Mouse (Mus musculus) CH12.LX (cell line): ENCODE measurements around the gene Tspan14.

Experiments
- CHD2 ChIP-seq: IDR thresholded peaks from 2 replicates; pipeline ENCODE4 v1.6.1; 2011; ENCODE audit warnings: low read length, improper control_type of control experiment
- E2F4 ChIP-seq: IDR thresholded peaks from 2 replicates; pipeline ENCODE4 v1.6.1; 2011; ENCODE audit warnings: low read depth, low read length, improper control_type of control experiment; ENCODE audit not compliant: insufficient replicate concordance
- MXI1 ChIP-seq: IDR thresholded peaks from 2 replicates; pipeline ENCODE4 v1.6.1; 2011; ENCODE audit warnings: mild to moderate bottlenecking, low read depth, low read length, improper control_type of control experiment
- POLR2A ChIP-seq: IDR thresholded peaks from 2 replicates; pipeline ENCODE4 v1.6.1; 2011; ENCODE audit warnings: low read depth, mild to moderate bottlenecking, improper control_type of control experiment, low read length

- no peak for TF ChIP-seq CHD2
- TF ChIP-seq MXI1: no peak
- no peak for TF ChIP-seq E2F4
- no peak for TF ChIP-seq POLR2A
These were observed 41.0 kb upstream of the Tspan14 start for GRCm38 (mm10) chr14:41007641-41008040.
